Mouse (Mus musculus): ENCODE data around the gene Pik3c2b. TPM values are rescaled to one million over a fixed set of nuclear protein-coding genes. Genes with fewer than 3 reads are reported as not detected.
"Not testable (repeated sequence)": the region's sequence is repeated elsewhere in the genome, so short reads cannot be mapped to it uniquely, and the experiment has no call there.

Pik3c2b gene
- polyA plus RNA-seq, 1 experiment from 2014 or later = 12.3 TPM

- no peak overlapping the region for H3K27ac ChIP-seq (ENCODE audit: low read length)
- H3K4me2 ChIP-seq (ENCODE audit: low read length) = no peak overlapping the region
- H3K27me3 ChIP-seq (ENCODE audit: control insufficient read depth, insufficient read depth, low read depth, low read length) = no peaks in the 10 kb centered on the region
- ATAC-seq = no peak
- no peak overlapping the region for H3K9ac ChIP-seq (ENCODE audit: low read depth, low read length)
- H3K9me3 ChIP-seq (replicated peaks; ENCODE audit: control insufficient read depth, low read length, poor library complexity, severe bottlenecking) = no peaks in the 10 kb centered on the region
- H3K36me3 ChIP-seq (ENCODE audit: control insufficient read depth, insufficient read depth, low read length) = peaks cover 7% of the 10 kb centered on the region; the same call in 1 of the 2 replicates
- peaks cover 6% of the 10 kb centered on the region for H3K4me1 ChIP-seq (ENCODE audit: control insufficient read depth, insufficient read depth, low read length)
- no peak overlapping the region for H3K4me3 ChIP-seq (ENCODE audit: low read depth, low read length)
These were observed 26.2 kb upstream of the Pik3c2b start for GRCm38 (mm10) chr1:133019312-133019711.

DNA sequence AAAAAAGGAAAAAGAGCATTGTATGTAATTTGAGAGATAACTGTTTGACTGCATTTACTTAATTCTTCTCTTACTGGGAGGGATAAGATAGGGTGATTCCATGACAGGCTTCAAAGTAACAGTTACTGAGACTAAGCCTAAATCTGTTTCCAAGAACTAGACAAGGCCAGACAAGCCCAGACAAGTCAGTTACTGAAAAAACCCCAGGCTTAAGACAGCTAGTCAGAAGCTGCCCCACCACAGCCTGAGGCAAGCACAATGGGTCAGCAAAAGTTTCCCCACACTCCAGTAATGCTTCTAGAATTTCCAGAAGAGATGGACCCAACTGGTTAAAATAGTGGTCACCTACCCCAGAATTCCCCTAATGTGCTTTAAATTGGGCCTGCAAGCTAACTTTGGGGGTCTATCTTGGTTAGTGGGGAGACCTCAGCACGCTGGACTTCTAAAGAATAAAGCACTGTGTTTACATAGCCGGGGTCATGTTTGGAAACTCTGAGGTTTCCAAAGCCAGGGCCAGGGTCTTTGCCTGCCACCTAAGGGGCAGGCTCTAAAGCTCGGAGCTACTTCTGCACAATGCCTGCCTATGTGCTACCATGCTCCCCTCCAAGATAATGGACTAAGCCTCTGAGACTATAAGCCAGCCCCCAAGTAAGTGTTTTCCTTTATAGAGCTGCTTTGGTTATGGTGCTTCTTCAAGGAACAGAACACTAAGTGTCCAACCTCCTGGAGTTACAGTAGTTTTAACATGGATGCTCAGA lies 25.2 kb upstream of the Pik3c2b start:
- Histone ChIP-seq H3K36me3 (ENCODE audit: control insufficient read depth, insufficient read depth, low read length) (peaks cover 7% of the 10 kb centered on the region; the same call in 1 of the 2 replicates), H3K27ac (ENCODE audit: low read length) (no peak overlapping the region), H3K4me2 (ENCODE audit: low read length) (no peak overlapping the region), H3K4me1 (ENCODE audit: control insufficient read depth, insufficient read depth, low read length) (peaks cover 8% of the 10 kb centered on the region), H3K9ac (ENCODE audit: low read depth, low read length) (no peak overlapping the region), H3K9me3 (replicated peaks; ENCODE audit: control insufficient read depth, low read length, poor library complexity, severe bottlenecking) (no peaks in the 10 kb centered on the region), H3K27me3 (ENCODE audit: control insufficient read depth, insufficient read depth, low read depth, low read length) (no peaks in the 10 kb centered on the region), H3K4me3 (ENCODE audit: low read depth, low read length) (no peak overlapping the region)
- 62% methylated on average over 3 of the region's 3 CpGs for WGBS
- no peak for ATAC-seq

GRCm38 (mm10) chr1:133021391-133021790 lies 24.1 kb upstream of the Pik3c2b start:
- Histone ChIP-seq H3K4me1 (ENCODE audit: control insufficient read depth, insufficient read depth, low read length) (peaks cover 8% of the 10 kb centered on the region), H3K9ac (ENCODE audit: low read depth, low read length) (no peak overlapping the region), H3K9me3 (replicated peaks; ENCODE audit: control insufficient read depth, low read length, poor library complexity, severe bottlenecking) (no peaks in the 10 kb centered on the region), H3K27me3 (ENCODE audit: control insufficient read depth, insufficient read depth, low read depth, low read length) (no peaks in the 10 kb centered on the region), H3K4me3 (ENCODE audit: low read depth, low read length) (no peak overlapping the region), H3K27ac (ENCODE audit: low read length) (no peak overlapping the region), H3K36me3 (ENCODE audit: control insufficient read depth, insufficient read depth, low read length) (peaks cover 7% of the 10 kb centered on the region; the same call in 1 of the 2 replicates), H3K4me2 (ENCODE audit: low read length) (no peak overlapping the region)
- WGBS = 96% methylated on average over 7 of the region's 7 CpGs
- ATAC-seq = no peak

- H3K27ac ChIP-seq (ENCODE audit: low read length); H3K4me2 ChIP-seq (ENCODE audit: low read length); H3K4me3 ChIP-seq (ENCODE audit: low read depth, low read length); ATAC-seq; H3K27me3 ChIP-seq (ENCODE audit: control insufficient read depth, insufficient read depth, low read depth, low read length); H3K9ac ChIP-seq (ENCODE audit: low read depth, low read length); H3K4me1 ChIP-seq (ENCODE audit: control insufficient read depth, insufficient read depth, low read length); H3K9me3 ChIP-seq (replicated peaks; ENCODE audit: control insufficient read depth, low read length, poor library complexity, severe bottlenecking); H3K36me3 ChIP-seq (ENCODE audit: control insufficient read depth, insufficient read depth, low read length): not testable (repeated sequence)
- 93% methylated on average over 2 of the region's 2 CpGs for WGBS
These were observed 23.5 kb upstream of the Pik3c2b start for GRCm38 (mm10) chr1:133021971-133022370.

- 96% methylated on average over 3 of the region's 3 CpGs for WGBS
These were observed 21.7 kb upstream of the Pik3c2b start for GRCm38 (mm10) chr1:133023723-133024122.

GRCm38 (mm10) chr1:133024426-133024825 lies 21.0 kb upstream of the Pik3c2b start:
- 0 out of 2 replicates have a peak, but pooled peaks have one; percentile 29 for ATAC-seq
- Histone ChIP-seq H3K36me3 (ENCODE audit: control insufficient read depth, insufficient read depth, low read length) (no peaks in the 10 kb centered on the region), H3K9me3 (replicated peaks; ENCODE audit: control insufficient read depth, low read length, poor library complexity, severe bottlenecking) (no peaks in the 10 kb centered on the region), H3K27ac (ENCODE audit: low read length) (peak overlapping the region; percentile 93; the same call in 1 of the 2 replicates), H3K9ac (ENCODE audit: low read depth, low read length) (peak overlapping the region; percentile 99), H3K27me3 (ENCODE audit: control insufficient read depth, insufficient read depth, low read depth, low read length) (no peaks in the 10 kb centered on the region), H3K4me3 (ENCODE audit: low read depth, low read length) (peak overlapping the region; percentile 97), H3K4me1 (ENCODE audit: control insufficient read depth, insufficient read depth, low read length) (peaks cover 8% of the 10 kb centered on the region), H3K4me2 (ENCODE audit: low read length) (peak overlapping the region; percentile 68)
- 44% methylated on average over 7 of the region's 7 CpGs for WGBS

More at GRCm38 (mm10) chr1:133023723-133024122, 21.7 kb upstream of the Pik3c2b start:
- not testable (repeated sequence) for ATAC-seq; H3K27ac ChIP-seq (ENCODE audit: low read length); H3K36me3 ChIP-seq (ENCODE audit: control insufficient read depth, insufficient read depth, low read length); H3K9me3 ChIP-seq (replicated peaks; ENCODE audit: control insufficient read depth, low read length, poor library complexity, severe bottlenecking); H3K4me3 ChIP-seq (ENCODE audit: low read depth, low read length); H3K4me1 ChIP-seq (ENCODE audit: control insufficient read depth, insufficient read depth, low read length); H3K9ac ChIP-seq (ENCODE audit: low read depth, low read length); H3K27me3 ChIP-seq (ENCODE audit: control insufficient read depth, insufficient read depth, low read depth, low read length)
- peak overlapping the region; percentile 68 for H3K4me2 ChIP-seq (ENCODE audit: low read length)

DNA sequence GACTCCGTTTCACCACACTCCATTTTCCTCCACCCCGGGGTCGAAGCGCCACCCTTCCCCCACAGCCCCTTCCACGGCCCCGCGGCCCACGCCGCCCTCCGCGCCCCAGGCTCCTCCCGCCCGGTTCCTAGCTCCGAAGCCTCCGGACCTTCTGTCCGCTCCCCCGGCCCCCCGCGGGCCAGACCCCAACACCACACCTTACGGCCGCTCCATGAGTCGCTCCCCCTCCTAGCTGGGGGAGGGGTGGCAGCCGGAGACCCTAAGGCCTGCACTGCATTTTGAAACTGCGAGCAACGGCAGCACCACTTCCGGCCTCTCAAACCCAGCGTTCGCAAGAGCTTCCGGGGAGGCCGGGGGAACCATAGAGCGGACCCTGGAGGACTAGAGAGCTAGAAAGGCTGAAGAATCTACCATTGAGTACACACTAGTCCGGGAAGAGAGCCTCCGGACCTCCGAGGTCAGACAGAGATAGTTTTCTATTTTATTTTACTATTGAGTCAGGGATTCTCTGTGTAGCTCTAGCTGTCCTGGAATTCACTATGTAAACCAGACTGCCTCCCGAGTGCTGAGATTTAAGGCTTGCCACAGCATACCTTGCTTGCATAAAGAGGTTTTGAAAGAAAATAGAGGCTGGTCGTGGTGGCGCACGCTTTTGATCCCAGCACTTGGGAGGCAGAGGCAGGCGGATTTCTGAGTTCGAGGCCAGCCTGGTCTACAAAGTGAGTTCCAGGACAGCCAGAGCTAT lies 20.2 kb upstream of the Pik3c2b start:
- peak; percentile 97 for ATAC-seq
- Histone ChIP-seq H3K27me3 (ENCODE audit: control insufficient read depth, insufficient read depth, low read depth, low read length) (no peaks in the 10 kb centered on the region), H3K4me2 (ENCODE audit: low read length) (peak overlapping the region; percentile 68), H3K27ac (ENCODE audit: low read length) (peak overlapping the region; percentile 93), H3K36me3 (ENCODE audit: control insufficient read depth, insufficient read depth, low read length) (no peaks in the 10 kb centered on the region), H3K4me3 (ENCODE audit: low read depth, low read length) (peak overlapping the region; percentile 97), H3K4me1 (ENCODE audit: control insufficient read depth, insufficient read depth, low read length) (peaks cover 8% of the 10 kb centered on the region), H3K9ac (ENCODE audit: low read depth, low read length) (peak overlapping the region; percentile 99), H3K9me3 (replicated peaks; ENCODE audit: control insufficient read depth, low read length, poor library complexity, severe bottlenecking) (no peaks in the 10 kb centered on the region)
- under 1% methylated on average over 39 of the region's 40 CpGs for WGBS

- not testable (repeated sequence) for H3K27ac ChIP-seq (ENCODE audit: low read length)
- 32% methylated on average over 23 of the region's 23 CpGs for WGBS
- peak overlapping the region; percentile 50; the same call in 1 of the 2 replicates for H3K9ac ChIP-seq (ENCODE audit: low read depth, low read length)
These were observed 19.7 kb upstream of the Pik3c2b start for GRCm38 (mm10) chr1:133025796-133026190.

DNA sequence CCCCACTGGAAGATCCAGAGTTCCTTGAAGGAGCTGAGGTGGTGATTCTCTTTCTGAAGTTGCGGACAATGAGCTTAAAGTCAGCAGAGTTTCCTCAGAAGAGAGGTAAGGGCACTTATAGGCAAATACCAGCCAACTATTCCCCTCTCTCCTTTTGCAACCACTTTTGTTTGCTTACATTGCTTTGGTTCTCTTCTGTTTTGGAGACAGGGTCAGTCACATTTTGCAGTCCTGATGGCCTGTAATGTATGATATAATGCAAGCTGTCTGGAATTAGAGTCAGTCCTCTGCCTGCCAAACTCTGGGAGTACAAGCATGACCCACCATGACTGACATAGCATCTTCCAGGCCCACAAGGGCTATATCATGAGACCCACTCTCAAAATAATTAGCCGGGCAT lies 18.3 kb upstream of the Pik3c2b start:
- Histone ChIP-seq H3K4me2 (ENCODE audit: low read length) (no peak overlapping the region), H3K27ac (ENCODE audit: low read length) (no peak overlapping the region), H3K4me3 (ENCODE audit: low read depth, low read length) (no peak overlapping the region), H3K27me3 (ENCODE audit: control insufficient read depth, insufficient read depth, low read depth, low read length) (no peaks in the 10 kb centered on the region), H3K36me3 (ENCODE audit: control insufficient read depth, insufficient read depth, low read length) (no peaks in the 10 kb centered on the region), H3K9ac (ENCODE audit: low read depth, low read length) (no peak overlapping the region), H3K4me1 (ENCODE audit: control insufficient read depth, insufficient read depth, low read length) (peaks cover 8% of the 10 kb centered on the region), H3K9me3 (replicated peaks; ENCODE audit: control insufficient read depth, low read length, poor library complexity, severe bottlenecking) (no peaks in the 10 kb centered on the region)
- no peak for ATAC-seq
- 95% methylated on average over 2 of the region's 2 CpGs for WGBS

More at GRCm38 (mm10) chr1:133025796-133026190, 19.7 kb upstream of the Pik3c2b start:
- H3K36me3 ChIP-seq (ENCODE audit: control insufficient read depth, insufficient read depth, low read length); H3K4me1 ChIP-seq (ENCODE audit: control insufficient read depth, insufficient read depth, low read length); ATAC-seq; H3K9me3 ChIP-seq (replicated peaks; ENCODE audit: control insufficient read depth, low read length, poor library complexity, severe bottlenecking); H3K27me3 ChIP-seq (ENCODE audit: control insufficient read depth, insufficient read depth, low read depth, low read length): not testable (repeated sequence)
- H3K4me3 ChIP-seq (ENCODE audit: low read depth, low read length) = peak overlapping the region; percentile 97
- H3K4me2 ChIP-seq (ENCODE audit: low read length) = peak overlapping the region; percentile 47
